Mouse (Mus musculus) liver, postnatal 0 days (tissue): Measurements from ENCODE around the gene Qtrt1. TPM values are rescaled to one million over a fixed set of nuclear protein-coding genes. Genes with fewer than 3 reads are reported as not detected.
A peak's percentile ranks its signal among the peaks of the same experiment; 100 is the strongest.

Source experiments
- ATAC-seq: fragments of 200-750 bp; cut with Nextera tagmentation; 2 replicates; pipeline ENCODE4 v1.8.0; 2017; ENCODE audit warnings: mild to moderate bottlenecking, moderate library complexity
- DNase-seq: peaks from one replicate; pipeline ENCODE4 v3.0.0-alpha.2; 2016
- H3K27ac ChIP-seq: fragments of 300-500 bp; sonication (generic); 2 replicates; pipeline ENCODE4 v1.5.1; 2014; ENCODE audit warnings: antibody characterized with exemption, moderate library complexity, mild to moderate bottlenecking, low read depth
- H3K27me3 ChIP-seq: fragments of 300-500 bp; sonication (generic); 2 replicates; pipeline ENCODE4 v1.6.1; 2014; ENCODE audit warnings: low read length, control low read depth, mixed read lengths; ENCODE audit not compliant: insufficient read depth
- H3K36me3 ChIP-seq: fragments of 300-500 bp; sonication (generic); replicated peaks from 2 replicates; pipeline ENCODE4 v1.6.1; 2014; ENCODE audit warnings: mild to moderate bottlenecking, control low read depth, low read length, moderate library complexity, mixed read lengths; ENCODE audit not compliant: insufficient read depth
- H3K4me1 ChIP-seq: fragments of 300-500 bp; sonication (generic); 2 replicates; pipeline ENCODE4 v1.6.1; 2014; ENCODE audit warnings: antibody characterized with exemption, mild to moderate bottlenecking, control low read depth; ENCODE audit not compliant: insufficient read depth
- H3K4me2 ChIP-seq: fragments of 300-500 bp; sonication (generic); 2 replicates; pipeline ENCODE4 v1.6.1; 2014; ENCODE audit warnings: low read depth, mild to moderate bottlenecking, low read length, moderate library complexity, mixed read lengths
- H3K4me3 ChIP-seq: fragments of 300-500 bp; sonication (generic); 2 replicates; pipeline ENCODE4 v1.5.1; 2014; ENCODE audit warnings: low read depth, low read length
- H3K9ac ChIP-seq: fragments of 300-500 bp; sonication (generic); replicated peaks from 2 replicates; pipeline ENCODE4 v1.6.1; 2014; ENCODE audit warnings: mild to moderate bottlenecking, moderate library complexity
- H3K9me3 ChIP-seq: fragments of 300-500 bp; sonication (generic); 2 replicates; pipeline ENCODE4 v1.6.1; 2016; ENCODE audit warnings: mild to moderate bottlenecking, control low read depth, low read length, mixed read lengths
- CTCF ChIP-seq: sonication (generic); IDR thresholded peaks from 2 replicates; pipeline ENCODE4 v1.5.1; 2016; ENCODE audit warnings: antibody characterized with exemption, low read depth
- EP300 ChIP-seq: IDR thresholded peaks from 2 replicates; pipeline ENCODE4 v1.6.1; 2016; ENCODE audit warnings: antibody characterized with exemption, low read depth, mild to moderate bottlenecking
- WGBS: fragments of 180-500 bp; shearing (Covaris S2); extraction: QIAGEN DNeasy Blood & Tissue Kit; methylation state at CpG from one replicate; pipeline ENCODE4 v1.1.7; 2014; ENCODE audit not compliant: insufficient replicate concordance; 5-methylcytosine and 5-hydroxymethylcytosine counted together
- polyA plus RNA-seq: library from polyadenylated mRNA; unstranded; fragments of >200 nt; fragmentation: Nextera tagmentation; extraction: Ambion mirVana; gene quantifications from 2 replicates; pipeline ENCODE4 v1.2.1, GENCODE M21; 2015

The Qtrt1 gene
- polyA plus RNA-seq, 1 experiment from 2014 or later = 13.7 TPM

DNA sequence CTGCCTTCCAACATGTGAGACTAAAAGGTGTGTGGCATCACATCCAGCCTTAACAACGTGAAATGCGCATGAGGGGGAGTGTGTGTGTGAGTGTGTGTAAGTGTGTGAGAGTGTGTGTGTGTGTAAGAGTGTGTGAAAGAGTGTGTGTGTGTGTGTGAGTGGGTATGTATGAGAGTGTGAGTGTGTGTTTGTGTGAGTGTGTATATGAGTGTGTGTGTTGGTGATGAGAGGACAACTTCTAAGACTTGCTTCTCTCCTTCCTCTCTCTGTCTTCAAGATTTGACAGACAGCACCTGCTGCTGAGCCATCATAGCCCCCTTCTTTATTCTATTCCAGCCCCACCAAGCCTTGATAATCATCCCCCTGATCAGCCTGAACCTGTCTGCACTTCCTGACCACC is 28.3 kb downstream of the Qtrt1 start:
- no peak overlapping the region for H3K9ac ChIP-seq
- DNase-seq = no peak
- no peak overlapping the region for H3K4me2 ChIP-seq
- no peak for ATAC-seq
- no peak for TF ChIP-seq EP300
- TF ChIP-seq CTCF = no peak
- H3K36me3 ChIP-seq = 0 out of 2 replicates have a peak, but pooled peaks cover 2% of the 10 kb centered on the region
- H3K4me1 ChIP-seq = peaks cover 37% of the 10 kb centered on the region
- H3K27ac ChIP-seq = no peak overlapping the region
- WGBS = 89% methylated on average over 2 of the region's 2 CpGs
- H3K9me3 ChIP-seq = no peaks in the 10 kb centered on the region
- no peaks in the 10 kb centered on the region for H3K27me3 ChIP-seq
- no peak overlapping the region for H3K4me3 ChIP-seq

DNA sequence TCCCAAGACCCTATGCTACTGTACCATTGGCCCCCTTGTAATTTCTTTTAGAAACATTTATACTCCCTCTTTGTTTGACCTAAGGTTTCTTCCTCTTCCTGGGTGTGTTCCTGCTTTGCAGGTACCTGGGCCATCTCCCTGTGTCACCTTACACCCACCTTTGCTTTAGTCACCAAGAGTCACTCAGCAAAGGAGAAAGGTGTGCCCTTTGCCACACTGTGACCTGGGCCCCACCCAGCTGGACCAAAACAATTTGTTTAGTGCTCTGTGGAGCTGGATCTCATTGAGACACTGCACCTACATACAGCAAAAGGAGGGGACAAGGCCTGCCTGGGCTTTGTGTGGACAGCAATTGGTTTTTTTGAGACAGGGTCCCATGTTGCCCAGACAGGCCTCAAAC is 28.8 kb downstream of the Qtrt1 start:
- Histone ChIP-seq H3K9me3 (no peaks in the 10 kb centered on the region), H3K4me1 (peaks cover 34% of the 10 kb centered on the region), H3K27ac (no peak overlapping the region), H3K36me3 (peaks cover 3% of the 10 kb centered on the region), H3K9ac (no peak overlapping the region), H3K4me3 (no peak overlapping the region), H3K27me3 (no peaks in the 10 kb centered on the region), H3K4me2 (no peak overlapping the region)
- TF ChIP-seq CTCF = no peak
- no peak for TF ChIP-seq EP300
- ATAC-seq (peak; percentile 40), DNase-seq (no peak)

DNA sequence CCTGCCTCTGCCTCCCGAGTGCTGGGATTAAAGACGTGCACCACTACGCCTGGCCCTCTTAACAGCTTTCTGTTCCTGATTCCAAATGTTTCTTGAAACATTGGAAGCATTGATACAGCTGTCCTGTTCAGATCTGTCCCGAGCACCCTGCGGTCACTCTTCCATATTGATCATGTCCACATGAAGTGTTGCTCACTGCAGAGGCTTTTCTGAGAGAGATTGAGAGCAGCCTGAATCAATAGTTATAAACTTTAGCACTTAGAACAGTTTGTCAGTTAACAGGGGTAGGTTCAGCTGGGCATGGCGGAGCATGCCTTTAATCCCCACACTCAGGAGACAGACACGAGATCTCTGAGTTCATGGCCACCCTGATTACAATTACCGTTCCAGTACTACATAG is 32.2 kb downstream of the Qtrt1 start:
- TF ChIP-seq CTCF (no peak), EP300 (no peak)
- H3K9ac ChIP-seq = no peak overlapping the region
- no peaks in the 10 kb centered on the region for H3K27me3 ChIP-seq
- H3K9me3 ChIP-seq = no peaks in the 10 kb centered on the region
- DNase-seq (no peak), ATAC-seq (peak; percentile 77)
- WGBS = 65% methylated on average over 8 of the region's 8 CpGs
- peaks cover 11% of the 10 kb centered on the region for H3K36me3 ChIP-seq
- H3K4me1 ChIP-seq = peaks cover 14% of the 10 kb centered on the region
- H3K4me2 ChIP-seq = no peak overlapping the region
- H3K4me3 ChIP-seq = no peak overlapping the region
- peak overlapping the region; percentile 76 for H3K27ac ChIP-seq

DNA sequence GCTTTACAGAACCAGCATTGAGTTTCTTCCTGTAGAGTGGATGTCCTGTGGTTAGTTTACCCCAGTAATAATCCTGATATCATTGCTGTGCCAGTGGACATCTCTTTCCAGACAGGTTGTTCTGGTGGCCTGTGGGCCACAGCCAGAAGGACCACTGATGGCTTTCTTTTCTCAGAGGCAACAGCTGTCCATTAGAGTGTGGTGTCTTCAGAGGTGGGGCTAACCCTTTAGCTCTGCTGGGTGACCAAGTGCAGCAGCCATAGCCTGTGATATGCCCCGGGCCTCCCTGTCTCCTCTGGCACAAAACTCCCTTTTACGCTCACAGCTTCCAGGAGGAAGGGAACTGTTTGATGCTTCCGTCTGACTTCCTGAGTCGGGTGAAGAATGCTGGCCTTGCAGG is 32.9 kb downstream of the Qtrt1 start:
- ATAC-seq (no peak), DNase-seq (no peak)
- peak overlapping the region; percentile 76 for H3K27ac ChIP-seq
- no peak overlapping the region for H3K4me3 ChIP-seq
- H3K9ac ChIP-seq = no peak overlapping the region
- H3K9me3 ChIP-seq = no peaks in the 10 kb centered on the region
- TF ChIP-seq EP300 = no peak
- TF ChIP-seq CTCF = no peak
- no peak overlapping the region for H3K4me2 ChIP-seq
- peaks cover 11% of the 10 kb centered on the region for H3K36me3 ChIP-seq
- H3K4me1 ChIP-seq = peaks cover 17% of the 10 kb centered on the region
- no peaks in the 10 kb centered on the region for H3K27me3 ChIP-seq
- 65% methylated on average over 4 of the region's 4 CpGs for WGBS

GRCm38 (mm10) chr9:21445081-21445744 is 33.6 kb downstream of the Qtrt1 start:
- WGBS = 86% methylated on average over 6 of the region's 6 CpGs
- Histone ChIP-seq H3K9ac (no peak overlapping the region), H3K4me3 (no peak overlapping the region), H3K27ac (peak overlapping the region; percentile 76), H3K27me3 (no peaks in the 10 kb centered on the region), H3K4me2 (no peak overlapping the region), H3K4me1 (peaks cover 23% of the 10 kb centered on the region), H3K9me3 (no peaks in the 10 kb centered on the region), H3K36me3 (peaks cover 11% of the 10 kb centered on the region)
- DNase-seq (no peak), ATAC-seq (no peak)
- peak; percentile 43 for TF ChIP-seq CTCF
- TF ChIP-seq EP300 = no peak

DNA sequence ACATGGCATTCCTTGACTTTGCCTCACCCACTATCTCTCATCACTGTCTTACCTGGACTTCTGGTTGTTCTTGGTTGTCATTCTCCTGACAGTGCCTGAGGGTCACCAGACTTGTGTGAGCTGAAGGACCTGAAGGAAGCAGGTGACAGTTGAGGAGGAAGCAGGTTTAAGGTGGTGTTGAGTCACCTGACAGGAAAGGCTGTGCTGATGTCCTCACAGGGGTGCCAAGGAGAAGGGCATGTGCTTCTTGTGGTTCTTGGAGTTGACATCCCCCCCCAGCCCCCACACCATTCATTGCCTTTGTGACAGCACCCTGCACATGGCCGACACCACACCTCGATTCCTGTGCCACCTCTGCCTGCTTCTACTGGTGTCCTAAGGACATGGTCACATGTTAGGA is 36.1 kb downstream of the Qtrt1 start:
- peaks cover 43% of the 10 kb centered on the region for H3K4me1 ChIP-seq
- 78% methylated on average over 2 of the region's 2 CpGs for WGBS
- no peak overlapping the region for H3K4me2 ChIP-seq

DNA sequence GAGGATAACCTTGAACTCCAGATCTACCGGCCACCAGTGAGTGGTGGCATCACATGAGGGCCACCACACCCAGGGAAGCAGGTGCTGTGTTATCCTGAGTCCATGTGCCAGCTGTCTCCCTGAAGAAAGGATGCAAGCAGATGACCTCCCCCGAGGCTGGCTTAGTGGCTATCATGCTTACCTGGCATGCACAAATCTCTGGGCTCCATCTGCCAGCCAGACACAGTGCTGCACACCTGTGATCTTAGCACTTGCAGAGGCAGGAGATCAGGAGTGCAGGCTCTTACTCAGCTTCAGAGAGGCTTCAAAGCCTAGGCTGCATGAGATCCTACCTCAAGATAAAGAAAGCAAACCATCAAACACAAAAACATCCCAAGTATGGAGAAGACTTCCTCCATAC is 38.1 kb downstream of the Qtrt1 start:
- 0 out of 2 replicates have a peak overlapping the region, but pooled peaks have one; percentile 19 for H3K27ac ChIP-seq
- no peak overlapping the region for H3K4me3 ChIP-seq
- H3K4me1 ChIP-seq = peaks cover 39% of the 10 kb centered on the region
- H3K4me2 ChIP-seq = no peak overlapping the region
- WGBS = 61% methylated on average over 2 of the region's 2 CpGs
- DNase-seq = no peak
- TF ChIP-seq EP300 (no peak), CTCF (no peak)
- H3K27me3 ChIP-seq = no peaks in the 10 kb centered on the region
- ATAC-seq = no peak
- H3K9ac ChIP-seq = no peak overlapping the region
- H3K9me3 ChIP-seq = no peaks in the 10 kb centered on the region
- H3K36me3 ChIP-seq = peaks cover 11% of the 10 kb centered on the region

More for the DNA sequence above, 36.1 kb downstream of the Qtrt1 start:
- TF ChIP-seq CTCF (no peak), EP300 (no peak)
- no peak overlapping the region for H3K9ac ChIP-seq
- no peaks in the 10 kb centered on the region for H3K9me3 ChIP-seq
- H3K36me3 ChIP-seq = peaks cover 11% of the 10 kb centered on the region
- no peak for DNase-seq
- ATAC-seq = no peak
- no peak overlapping the region for H3K27ac ChIP-seq
- H3K4me3 ChIP-seq = no peak overlapping the region
- no peaks in the 10 kb centered on the region for H3K27me3 ChIP-seq
